Mouse (Mus musculus): ENCODE results near the gene Cenpj.
A peak's percentile ranks its signal among the peaks of the same experiment; 100 is the strongest.

- TF ChIP-seq CTCF (IDR thresholded peaks at IDR 0.05) (peak; percentile 86), EP300 (IDR thresholded peaks at IDR 0.05) (no peak)
Measured at GRCm38 (mm10) chr14:56598759-56599158, 23.5 kb upstream of the Cenpj start.

All from lung, postnatal 0 days (tissue).